Mouse (Mus musculus): ENCODE data around the gene Dirc2.

The Dirc2 gene

GRCm38 (mm10) chr16:35686491-35686890, 82.7 kb downstream of the Dirc2 start:
- DNase-seq (ENCODE audit: low spot score in 2 of 2), result no peak

DNA sequence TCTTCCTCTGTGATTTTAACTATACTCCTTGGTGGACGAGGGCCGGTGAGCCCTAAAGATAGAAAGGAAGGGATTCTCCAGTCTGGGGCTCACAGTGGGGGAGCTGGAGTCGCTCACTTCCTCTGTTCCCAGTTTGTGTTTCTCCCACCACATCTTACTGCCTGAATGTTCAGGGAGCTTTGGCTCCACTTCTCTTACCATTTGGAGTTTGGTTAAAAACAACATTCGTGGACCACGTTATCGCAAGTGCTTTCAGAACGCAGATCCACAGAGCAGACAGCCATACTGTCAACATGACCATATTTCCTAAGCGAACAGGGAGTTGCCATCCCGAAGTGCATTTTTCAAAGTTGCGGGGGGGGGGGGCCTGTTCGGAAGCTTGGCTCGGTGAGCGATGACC, 84.1 kb downstream of the Dirc2 start:
- DNase-seq (ENCODE audit: low spot score in 2 of 2), result no peak

DNA sequence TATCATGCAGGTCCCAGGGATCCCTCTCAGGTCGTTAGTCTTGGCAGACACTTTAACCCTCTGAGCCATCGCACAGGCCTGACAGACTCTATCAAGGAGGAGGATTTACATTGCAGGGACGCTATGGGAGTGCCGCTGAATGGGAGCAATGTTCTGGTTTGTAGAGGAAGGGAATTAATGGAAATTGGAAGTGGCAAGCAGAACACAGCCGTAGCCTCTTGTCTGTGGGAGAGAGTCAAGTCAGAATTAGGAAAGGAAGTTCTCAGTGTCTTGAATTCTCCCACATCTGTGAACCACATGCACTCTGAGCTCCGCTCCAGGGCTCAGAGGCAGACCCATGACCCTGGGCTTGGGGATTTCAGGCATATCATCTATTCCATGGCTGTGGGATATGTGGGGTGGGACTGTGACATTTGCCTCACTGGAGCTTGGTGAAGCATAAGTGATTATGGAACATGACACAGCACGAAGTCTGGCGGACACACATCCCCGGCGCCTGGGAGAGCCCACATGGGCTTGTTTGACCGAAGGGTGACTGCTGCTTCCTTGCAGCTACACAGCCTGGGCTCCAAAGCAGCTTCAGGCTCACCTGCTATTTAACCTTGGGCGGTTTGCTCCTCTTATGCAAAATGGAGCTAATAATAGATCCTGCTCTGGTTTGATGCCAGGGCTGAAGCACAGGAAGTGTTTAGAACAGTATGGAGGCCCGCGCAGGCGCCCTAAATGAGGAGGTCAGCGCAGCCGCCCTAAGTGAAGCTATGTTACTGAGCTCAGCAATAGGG, 87.6 kb downstream of the Dirc2 start:
- no peak for DNase-seq (ENCODE audit: low spot score in 2 of 2)

DNA sequence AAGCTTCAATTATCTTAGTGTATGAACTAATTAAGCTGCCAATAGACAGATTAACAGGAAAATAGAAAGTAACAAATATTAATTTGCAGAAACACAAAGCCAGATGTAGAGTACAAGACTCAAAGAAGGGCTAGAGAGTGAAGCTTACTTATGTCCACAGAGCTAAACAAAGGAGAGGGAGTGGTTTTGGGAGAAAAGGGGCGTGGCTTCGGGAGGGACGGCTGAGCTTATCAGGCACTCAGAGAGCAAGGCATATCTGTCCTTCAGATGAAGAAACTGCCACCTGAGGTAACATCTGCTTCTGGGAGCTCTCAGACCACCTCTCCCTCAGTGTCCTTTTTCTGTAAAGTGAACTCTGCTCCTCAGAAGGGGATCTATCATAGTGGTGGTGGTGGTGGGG, 90.7 kb downstream of the Dirc2 start:
- DNase-seq (ENCODE audit: low spot score in 2 of 2), result no peak

GRCm38 (mm10) chr16:35677511-35678113, 91.5 kb downstream of the Dirc2 start:
- no peak for DNase-seq (ENCODE audit: low spot score in 2 of 2)

DNA sequence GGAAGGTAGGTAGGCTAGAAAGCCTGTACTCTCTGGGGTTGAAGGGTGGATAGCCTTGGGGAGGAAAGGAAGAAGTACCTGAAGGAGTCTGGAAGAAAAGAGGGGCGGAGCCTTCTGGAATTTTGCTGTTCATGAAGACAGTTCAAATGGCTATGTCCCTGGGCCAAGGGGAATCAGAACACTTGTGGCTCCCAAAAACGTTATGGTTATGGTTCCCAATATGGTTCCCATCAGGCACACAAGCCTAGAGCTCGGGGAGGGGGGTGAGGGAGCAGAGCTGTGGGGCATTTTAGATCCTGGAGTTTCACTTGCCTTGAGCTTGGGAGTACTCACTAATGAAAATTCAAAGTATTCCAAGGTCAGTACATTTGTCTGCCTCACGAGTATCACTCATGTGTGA, 104.3 kb downstream of the Dirc2 start:
- DNase-seq (ENCODE audit: low spot score in 2 of 2), result no peak

DNA sequence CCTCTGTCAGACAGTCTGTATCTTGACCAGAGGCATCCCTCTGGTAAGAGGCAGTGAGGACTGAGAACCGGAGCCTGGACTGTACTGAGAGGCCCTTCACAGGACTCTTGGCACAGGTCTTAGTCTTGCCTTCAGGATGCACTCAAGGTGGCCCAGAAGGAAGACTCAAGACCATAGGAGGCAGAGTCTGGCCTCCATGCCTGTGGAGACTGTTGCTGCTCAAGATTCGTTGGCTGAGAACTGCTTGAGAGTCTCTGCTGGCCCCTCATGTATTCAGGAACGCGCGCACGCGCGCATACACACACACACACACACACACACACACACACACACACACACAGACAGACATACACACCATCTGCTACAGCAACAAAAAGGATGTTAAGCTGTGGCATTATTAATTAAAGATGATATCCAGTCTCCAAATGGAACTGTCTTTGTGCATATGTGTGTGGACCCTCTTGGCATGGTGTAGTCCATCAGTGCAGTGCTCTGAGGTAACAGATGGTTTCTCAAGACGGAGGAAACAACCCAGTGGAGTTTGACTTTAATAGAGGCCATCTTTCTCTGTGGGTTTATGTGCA, 105.2 kb downstream of the Dirc2 start:
- no peak for DNase-seq (ENCODE audit: low spot score in 2 of 2)

DNA sequence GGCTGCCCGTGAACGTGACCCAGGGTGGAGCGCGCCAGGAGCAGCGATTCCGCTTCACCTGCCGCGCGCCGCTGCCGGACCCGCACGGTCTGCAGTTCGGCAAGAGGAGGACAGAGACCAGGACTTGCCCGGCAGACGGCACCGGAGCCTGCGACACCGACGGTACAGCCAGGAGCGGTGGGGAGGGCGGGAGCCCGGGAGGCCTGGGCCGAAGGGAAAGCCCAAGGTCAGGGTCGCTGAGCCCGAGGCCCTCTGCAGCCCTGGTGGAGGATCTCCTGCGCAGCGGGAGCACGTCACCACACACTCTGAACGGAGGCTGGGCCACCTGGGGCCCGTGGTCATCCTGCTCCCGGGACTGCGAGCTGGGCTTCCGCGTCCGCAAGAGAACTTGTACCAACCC, 108.9 kb downstream of the Dirc2 start:
- DNase-seq (ENCODE audit: low spot score in 2 of 2), result no peak

DNA sequence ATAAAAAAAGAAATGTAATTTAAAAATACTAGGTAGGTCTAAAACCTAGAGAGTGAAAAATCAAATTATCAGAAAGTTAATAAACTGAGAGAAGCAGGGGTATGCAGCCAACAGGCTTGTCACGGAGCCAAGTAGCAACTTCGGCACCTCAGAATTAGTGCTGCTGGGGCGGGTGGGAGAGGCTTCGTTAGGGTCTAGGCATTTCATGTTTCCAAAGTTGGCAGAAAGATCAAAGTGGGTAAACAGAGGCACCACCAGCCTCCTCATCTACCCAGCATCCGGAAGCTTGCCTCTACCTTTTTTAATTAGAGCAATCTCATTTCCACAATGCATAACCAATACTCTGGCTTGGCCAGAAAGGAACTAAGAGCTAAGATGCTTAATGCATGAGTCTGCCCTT, 115.2 kb downstream of the Dirc2 start:
- no peak for DNase-seq (ENCODE audit: low spot score in 2 of 2)

GRCm38 (mm10) chr16:35652706-35653105, 116.5 kb downstream of the Dirc2 start:
- DNase-seq (ENCODE audit: low spot score in 2 of 2), result no peak

GRCm38 (mm10) chr16:35652206-35652605, 117.0 kb downstream of the Dirc2 start:
- no peak for DNase-seq (ENCODE audit: low spot score in 2 of 2)

GRCm38 (mm10) chr16:35648862-35649261, 120.3 kb downstream of the Dirc2 start:
- no peak for DNase-seq (ENCODE audit: low spot score in 2 of 2)
